Mouse (Mus musculus): ENCODE data around the gene Fgr. TPM values are rescaled to one million over a fixed set of nuclear protein-coding genes. Genes with fewer than 3 reads are reported as not detected.

Gene Fgr
- total RNA-seq, 2 experiments from 2014 or later: 0.06 TPM; not detected in 1

DNA sequence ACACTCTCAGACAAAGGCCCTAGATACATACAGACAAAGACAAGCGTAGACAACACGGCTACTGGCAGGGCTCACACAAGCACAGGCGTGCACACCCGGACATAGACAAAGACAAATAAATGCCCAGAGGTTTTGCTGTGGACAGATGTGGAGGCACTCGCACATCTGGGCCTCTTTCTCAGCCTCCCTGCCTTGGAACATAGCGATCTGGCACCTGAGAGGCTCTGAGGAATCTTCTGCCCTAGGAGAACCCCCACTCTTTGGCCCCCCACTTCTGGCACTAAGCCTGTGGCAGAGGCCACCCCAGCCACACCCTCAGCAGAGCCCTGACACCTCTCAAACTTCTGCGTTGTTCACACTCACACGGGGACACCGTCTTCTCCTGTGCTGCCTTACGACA lies 52.4 kb downstream of the Fgr start:
- no peak for DNase-seq
- intact Hi-C loops (cut with DNase I): no loop called here
- TF ChIP-seq CTCF (IDR thresholded peaks at IDR 0.05): no peak
- H3K4me3 ChIP-seq: no peak overlapping the region
- H3K27ac ChIP-seq: peak overlapping the region; percentile 83

- DNase-seq: no peak
- peak; percentile 49 for TF ChIP-seq CTCF (IDR thresholded peaks at IDR 0.05)
- H3K4me3 ChIP-seq: no peak overlapping the region
- intact Hi-C loops (cut with DNase I): no loop called here
- peak overlapping the region; percentile 83 for H3K27ac ChIP-seq
Observed at GRCm38 (mm10) chr4:133026826-133027375, 53.0 kb downstream of the Fgr start.

GRCm38 (mm10) chr4:133027721-133028120 lies 53.8 kb downstream of the Fgr start:
- TF ChIP-seq CTCF (IDR thresholded peaks at IDR 0.05): no peak
- intact Hi-C loops (cut with DNase I): no loop called here
- Histone ChIP-seq H3K27ac (peak overlapping the region; percentile 83), H3K4me3 (no peak overlapping the region)
- no peak for DNase-seq

GRCm38 (mm10) chr4:133028193-133028592 lies 54.3 kb downstream of the Fgr start:
- DNase-seq: no peak
- H3K27ac ChIP-seq: peak overlapping the region; percentile 83
- intact Hi-C loops (cut with DNase I): no loop called here
- no peak overlapping the region for H3K4me3 ChIP-seq
- TF ChIP-seq CTCF (IDR thresholded peaks at IDR 0.05): no peak

GRCm38 (mm10) chr4:133028875-133029274 lies 55.0 kb downstream of the Fgr start:
- TF ChIP-seq CTCF (IDR thresholded peaks at IDR 0.05): no peak
- peak overlapping the region; percentile 83 for H3K27ac ChIP-seq
- no peak overlapping the region for H3K4me3 ChIP-seq
- intact Hi-C loops (cut with DNase I): no loop called here
- no peak for DNase-seq

- no peak for DNase-seq
- intact Hi-C loops (cut with DNase I): no loop called here
- no peak for TF ChIP-seq CTCF (IDR thresholded peaks at IDR 0.05)
- H3K27ac ChIP-seq: peak overlapping the region; percentile 51
- H3K4me3 ChIP-seq: no peak overlapping the region
Observed at GRCm38 (mm10) chr4:133032410-133033095, 58.7 kb downstream of the Fgr start.

- intact Hi-C loops (cut with DNase I): no loop called here
- no peak for TF ChIP-seq CTCF (IDR thresholded peaks at IDR 0.05)
- DNase-seq: peak; percentile 30
- Histone ChIP-seq H3K4me3 (peak overlapping the region; percentile 24; the same call in 1 of the 2 replicates), H3K27ac (peak overlapping the region; percentile 94)
Observed at GRCm38 (mm10) chr4:133034478-133034877, 60.6 kb downstream of the Fgr start.

DNA sequence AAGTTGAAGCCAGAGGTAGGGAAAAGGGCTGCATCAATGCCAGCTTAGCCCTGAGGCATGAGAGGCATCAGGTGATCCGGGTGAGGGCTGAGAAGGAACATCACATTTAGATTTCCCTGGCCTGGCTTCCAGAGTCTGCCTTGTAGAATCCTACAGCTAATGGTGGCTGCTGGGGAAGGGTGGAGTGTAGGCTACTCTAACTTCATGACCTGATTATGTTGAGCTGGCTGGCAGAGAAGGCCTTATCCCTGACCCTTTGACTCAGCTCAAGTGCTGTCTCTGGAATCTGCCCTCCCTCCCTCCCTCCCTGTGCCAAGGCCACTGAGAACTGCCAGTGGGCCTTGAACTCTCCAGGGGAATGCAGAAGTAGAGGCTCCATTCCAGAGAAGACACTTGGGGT lies 61.6 kb downstream of the Fgr start:
- no peak for TF ChIP-seq CTCF (IDR thresholded peaks at IDR 0.05)
- peak overlapping the region; percentile 94 for H3K27ac ChIP-seq
- intact Hi-C loops (cut with DNase I): no loop called here
- H3K4me3 ChIP-seq: peak overlapping the region; percentile 24; the same call in 1 of the 2 replicates
- peak; percentile 69 for DNase-seq

- intact Hi-C loops (cut with DNase I): no loop called here
- H3K27ac ChIP-seq: peak overlapping the region; percentile 94
- DNase-seq: no peak
- H3K4me3 ChIP-seq: peak overlapping the region; percentile 16; the same call in 1 of the 2 replicates
- no peak for TF ChIP-seq CTCF (IDR thresholded peaks at IDR 0.05)
Observed at GRCm38 (mm10) chr4:133035946-133036345, 62.1 kb downstream of the Fgr start.

DNA sequence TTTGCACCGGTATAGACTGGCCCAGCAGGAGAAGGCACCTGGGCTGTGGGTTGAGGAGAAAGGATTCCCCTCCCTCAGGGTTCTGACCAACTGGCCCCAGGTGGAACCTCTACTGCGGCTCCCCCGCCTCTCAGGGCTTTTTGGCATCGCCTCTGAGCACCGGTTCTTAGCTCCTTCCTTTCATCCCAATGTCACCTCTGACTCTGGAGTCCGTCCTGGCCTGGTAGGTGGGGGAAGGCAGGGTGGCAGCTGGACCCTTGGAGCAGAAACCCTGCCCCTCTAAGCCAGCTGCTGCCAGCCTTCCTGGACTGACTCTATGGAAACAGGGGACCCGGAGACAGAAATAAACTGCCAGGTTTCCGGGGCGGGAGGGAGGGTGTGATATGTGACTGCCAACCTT lies 63.4 kb downstream of the Fgr start:
- Histone ChIP-seq H3K4me3 (peak overlapping the region; percentile 87), H3K27ac (peak overlapping the region; percentile 94)

DNA sequence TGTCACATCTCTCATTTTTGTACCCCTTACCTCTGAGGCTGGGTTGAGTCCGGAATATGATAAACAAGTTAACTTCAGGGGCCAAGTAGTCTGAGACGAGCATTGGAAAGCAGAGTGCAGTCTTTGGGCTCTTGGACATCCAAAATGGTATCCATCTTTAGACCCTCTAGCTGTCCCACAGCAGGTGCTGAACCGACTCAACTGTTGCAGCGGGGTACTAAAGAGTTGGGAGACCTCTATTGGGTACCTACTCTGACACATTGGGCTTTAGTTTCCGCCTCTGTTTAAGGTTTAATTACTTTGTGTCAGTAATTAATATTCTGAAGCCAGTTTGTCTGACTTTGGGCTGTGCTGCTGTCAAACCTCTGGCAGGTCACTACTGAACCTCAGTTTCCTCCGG lies 63.9 kb downstream of the Fgr start:
- DNase-seq: no peak
- TF ChIP-seq CTCF (IDR thresholded peaks at IDR 0.05): no peak
- H3K27ac ChIP-seq: peak overlapping the region; percentile 94
- intact Hi-C loops (cut with DNase I): loop anchor here (1.0 kb wide), 1 partner anchor 25 kb away; no protein-coding TSS in a partner anchor
- peak overlapping the region; percentile 87 for H3K4me3 ChIP-seq

More for the DNA sequence above, 63.4 kb downstream of the Fgr start:
- intact Hi-C loops (cut with DNase I): no loop called here
- no peak for TF ChIP-seq CTCF (IDR thresholded peaks at IDR 0.05)
- DNase-seq: peak; percentile 71

DNA sequence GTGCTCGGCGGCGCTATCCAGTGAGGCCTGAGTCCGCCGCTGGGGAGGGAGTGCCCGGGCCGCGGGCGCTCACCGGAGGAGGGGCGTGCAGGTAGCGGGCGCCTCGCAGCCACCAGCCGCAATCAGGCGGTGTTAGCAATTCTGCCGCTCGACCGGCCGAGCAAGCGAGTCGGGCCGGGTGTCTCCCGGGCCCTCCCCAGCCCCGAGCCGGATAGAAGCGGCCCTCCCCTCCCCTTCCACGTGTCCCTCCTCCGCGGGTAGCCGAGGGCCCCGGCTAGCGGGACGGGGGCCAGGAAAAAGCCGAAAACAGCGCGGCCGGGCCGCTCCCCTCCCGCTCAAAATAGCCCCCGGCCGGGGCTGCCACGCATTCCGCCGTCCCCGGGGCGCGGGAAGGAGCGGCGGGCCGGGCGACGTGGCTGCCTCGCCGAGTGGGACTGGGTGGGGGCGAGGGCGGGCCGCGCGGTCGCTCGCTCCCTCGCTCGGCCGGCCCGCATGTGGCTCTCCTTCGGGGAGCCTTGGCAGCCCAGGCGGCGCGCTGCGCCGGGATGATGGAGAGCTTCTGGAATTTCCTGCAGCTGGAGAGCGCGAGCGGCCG lies 64.7 kb downstream of the Fgr start:
- DNase-seq: peak; percentile 90
- intact Hi-C loops (cut with DNase I): loop anchor here (1.0 kb wide), 1 partner anchor 26 kb away; no protein-coding TSS in a partner anchor
- H3K27ac ChIP-seq: peak overlapping the region; percentile 94
- H3K4me3 ChIP-seq: peak overlapping the region; percentile 87
- TF ChIP-seq CTCF (IDR thresholded peaks at IDR 0.05): no peak; the same call in 1 of the 2 replicates
